Mouse (Mus musculus) kidney, postnatal 0 days (tissue): Measurements from ENCODE around the gene Ubxn1. TPM values are rescaled to one million over a fixed set of nuclear protein-coding genes. Genes with fewer than 3 reads are reported as not detected.
"Not testable (repeated sequence)": the region's sequence is repeated elsewhere in the genome, so short reads cannot be mapped to it uniquely, and the experiment has no call there.

Experiments
- ATAC-seq: fragments of 200-750 bp; cut with Nextera tagmentation; replicated peaks from 2 replicates; pipeline ENCODE4 v1.8.0; 2017; ENCODE audit warnings: low read depth, moderate number of reproducible peaks, moderate TSS enrichment, moderate library complexity; ENCODE audit not compliant: low FRiP score
- DNase-seq: peaks from one replicate; pipeline ENCODE4 v3.0.0-alpha.2; 2016; ENCODE audit warnings: low spot score
- H3K27ac ChIP-seq: fragments of 300-500 bp; sonication (generic); 2 replicates; pipeline ENCODE4 v1.5.1; 2014; ENCODE audit warnings: mild to moderate bottlenecking
- H3K27me3 ChIP-seq: fragments of 300-500 bp; sonication (generic); 2 replicates; pipeline ENCODE4 v1.6.1; 2014; ENCODE audit warnings: low read length, mixed read lengths; ENCODE audit not compliant: insufficient read depth
- H3K36me3 ChIP-seq: fragments of 300-500 bp; sonication (generic); 2 replicates; pipeline ENCODE4 v1.6.1; 2014; ENCODE audit warnings: low read length, mixed read lengths; ENCODE audit not compliant: insufficient read depth
- H3K4me1 ChIP-seq: fragments of 300-500 bp; sonication (generic); replicated peaks from 2 replicates; pipeline ENCODE4 v1.6.1; 2014; ENCODE audit warnings: antibody characterized with exemption, low read length, mixed read lengths; ENCODE audit not compliant: insufficient read depth
- H3K4me2 ChIP-seq: fragments of 300-500 bp; sonication (generic); 2 replicates; pipeline ENCODE4 v1.6.1; 2014; ENCODE audit warnings: mild to moderate bottlenecking, low read length, moderate library complexity, mixed read lengths
- H3K4me3 ChIP-seq: fragments of 300-500 bp; sonication (generic); replicated peaks from 2 replicates; pipeline ENCODE4 v1.5.1; 2014; ENCODE audit warnings: low read depth, low read length
- H3K9ac ChIP-seq: fragments of 300-500 bp; sonication (generic); 2 replicates; pipeline ENCODE4 v1.6.1; 2014; ENCODE audit warnings: low read depth, low read length
- H3K9me3 ChIP-seq: fragments of 300-500 bp; sonication (generic); replicated peaks from 2 replicates; pipeline ENCODE4 v1.6.1; 2016; ENCODE audit warnings: low read length, inconsistent platforms, mixed read lengths
- CTCF ChIP-seq: IDR thresholded peaks from 2 replicates; pipeline ENCODE4 v1.5.1; 2016; ENCODE audit warnings: antibody characterized with exemption, low read depth, mild to moderate bottlenecking, moderate library complexity
- WGBS: fragments of 180-500 bp; shearing (Covaris S2); extraction: QIAGEN DNeasy Blood & Tissue Kit; methylation state at CpG from one replicate; pipeline ENCODE4 v1.1.7; 2014; 5-methylcytosine and 5-hydroxymethylcytosine counted together
- polyA plus RNA-seq: library from polyadenylated mRNA; unstranded; fragments of >200 nt; fragmentation: Nextera tagmentation; extraction: Ambion mirVana; gene quantifications from 2 replicates; pipeline ENCODE4 v1.2.1, GENCODE M21; 2015

Gene Ubxn1
- polyA plus RNA-seq, 1 experiment from 2014 or later: 195 TPM

- Histone ChIP-seq H3K4me3 (peak overlapping the region; percentile 70), H3K27me3 (no peaks in the 10 kb centered on the region), H3K27ac (peak overlapping the region; percentile 91; the same call in 1 of the 2 replicates), H3K4me2 (peak overlapping the region; percentile 72), H3K36me3 (no peaks in the 10 kb centered on the region), H3K9me3 (no peaks in the 10 kb centered on the region), H3K9ac (peak overlapping the region; percentile 75), H3K4me1 (0 out of 2 replicates have a peak, but pooled peaks cover 5% of the 10 kb centered on the region)
- no peak for ATAC-seq
- WGBS: 15% methylated on average over 19 of the region's 19 CpGs
- TF ChIP-seq CTCF: no peak
- peak; percentile 9 for DNase-seq
Observed at GRCm38 (mm10) chr19:8887585-8888463, 16.5 kb downstream of the Ubxn1 start.

- ATAC-seq (peak; percentile 96), DNase-seq (peak; percentile 99)
- Histone ChIP-seq H3K36me3 (no peaks in the 10 kb centered on the region), H3K4me2 (peak within 1 kb of the TSS; percentile 72), H3K4me3 (peak within 1 kb of the TSS; percentile 70), H3K9me3 (no peaks in the 10 kb centered on the region), H3K27ac (peak within 1 kb of the TSS; percentile 91), H3K9ac (peak within 1 kb of the TSS; percentile 75), H3K4me1 (0 out of 2 replicates have a peak, but pooled peaks cover 5% of the 10 kb centered on the region), H3K27me3 (no peaks in the 10 kb centered on the region)
- WGBS: under 1% methylated on average over 58 of the region's 58 CpGs
- no peak for TF ChIP-seq CTCF
Observed at GRCm38 (mm10) chr19:8888511-8889385, 17.5 kb downstream of the Ubxn1 start, which contains the start of the genes 1810009A15Rik and Gm49416. Gene 1810009A15Rik (plus strand): TSS chr19:8888853. Gene Gm49416 (plus strand): TSS chr19:8888926.

- Histone ChIP-seq H3K27ac (peak within 1 kb of the TSS; percentile 88), H3K36me3 (0 out of 2 replicates have a peak, but pooled peaks cover 3% of the 10 kb centered on the region), H3K4me2 (peak within 1 kb of the TSS; percentile 88), H3K27me3 (no peaks in the 10 kb centered on the region), H3K9me3 (no peaks in the 10 kb centered on the region), H3K4me3 (peak within 1 kb of the TSS; percentile 77), H3K9ac (peak within 1 kb of the TSS; percentile 88), H3K4me1 (peaks cover 7% of the 10 kb centered on the region; the same call in 1 of the 2 replicates)
- TF ChIP-seq CTCF: no peak
- 3% methylated on average over 54 of the region's 54 CpGs for WGBS
- ATAC-seq (peak; percentile 34; the same call in 1 of the 2 replicates), DNase-seq (peak; percentile 94)
Observed at GRCm38 (mm10) chr19:8892829-8893766, 21.8 kb downstream of the Ubxn1 start, which contains the start of gene Ints5. Gene Ints5 (plus strand): TSS chr19:8893005.

GRCm38 (mm10) chr19:8895397-8895960, 24.2 kb downstream of the Ubxn1 start:
- ATAC-seq (no peak), DNase-seq (no peak)
- Histone ChIP-seq H3K27me3 (no peaks in the 10 kb centered on the region), H3K4me1 (peaks cover 16% of the 10 kb centered on the region), H3K9me3 (no peaks in the 10 kb centered on the region), H3K4me3 (no peak overlapping the region), H3K27ac (no peak overlapping the region), H3K9ac (0 out of 2 replicates have a peak overlapping the region, but pooled peaks have one; percentile 2), H3K36me3 (0 out of 2 replicates have a peak, but pooled peaks cover 3% of the 10 kb centered on the region), H3K4me2 (no peak overlapping the region)
- no peak for TF ChIP-seq CTCF
- WGBS: 92% methylated on average over 9 of the region's 9 CpGs

DNA sequence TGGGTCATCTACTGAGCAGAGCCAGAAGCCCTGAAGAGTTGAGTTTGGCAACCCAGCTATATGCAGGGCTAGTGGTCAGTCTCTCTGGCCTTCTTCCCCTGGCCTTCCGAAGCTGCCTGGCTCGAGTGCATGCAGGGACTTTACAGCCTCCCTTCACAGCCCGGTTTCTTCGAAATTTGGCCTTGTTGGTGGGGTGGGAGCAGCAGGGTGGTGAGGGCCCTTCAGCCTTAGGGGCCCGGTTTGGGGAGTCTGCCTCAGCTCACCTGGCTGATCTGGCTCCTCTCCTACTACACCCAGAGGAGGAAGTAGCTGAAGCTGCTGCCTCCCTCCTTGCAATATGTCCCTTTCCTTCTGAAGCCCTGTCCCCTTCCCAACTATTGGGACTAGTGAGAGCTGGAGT, 24.9 kb downstream of the Ubxn1 start:
- not testable (repeated sequence) for H3K4me3 ChIP-seq, H3K27ac ChIP-seq, H3K9ac ChIP-seq, DNase-seq, ATAC-seq, H3K9me3 ChIP-seq, H3K27me3 ChIP-seq, H3K4me2 ChIP-seq, H3K36me3 ChIP-seq
- 90% methylated on average over 5 of the region's 5 CpGs for WGBS
- H3K4me1 ChIP-seq: peaks cover 16% of the 10 kb centered on the region

DNA sequence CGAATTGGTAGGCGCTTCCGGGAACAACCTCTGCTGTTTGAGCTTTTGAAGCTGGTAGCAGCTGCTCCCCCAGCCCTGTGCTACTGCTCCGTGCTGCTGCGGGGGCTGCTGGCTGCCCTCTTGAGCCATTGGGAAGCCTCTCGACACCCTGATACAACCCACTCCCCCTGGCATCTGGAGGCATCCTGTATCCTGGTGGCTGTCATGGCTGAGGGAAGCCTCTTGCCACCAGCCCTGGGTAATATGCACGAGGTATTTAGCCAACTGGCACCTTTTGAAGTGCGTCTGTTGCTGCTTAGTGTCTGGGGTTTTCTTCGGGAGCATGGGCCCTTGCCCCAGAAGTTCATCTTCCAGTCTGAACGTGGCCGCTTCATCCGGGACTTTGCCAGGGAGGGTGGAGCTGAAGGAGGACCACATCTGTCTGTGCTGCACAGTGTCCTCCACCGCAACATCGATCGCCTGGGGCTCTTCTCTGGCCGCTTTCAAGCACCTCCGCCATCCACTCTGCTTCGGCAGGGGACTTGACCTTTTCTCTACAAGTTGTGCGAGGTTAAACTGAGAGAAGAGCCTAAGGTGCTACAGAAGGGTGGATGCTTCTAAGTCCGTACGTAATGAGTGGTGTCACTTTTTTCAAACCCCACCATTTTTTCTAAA, 26.0 kb downstream of the Ubxn1 start:
- WGBS: 21% methylated on average over 21 of the region's 21 CpGs
- not testable (repeated sequence) for H3K27me3 ChIP-seq, H3K36me3 ChIP-seq, H3K9me3 ChIP-seq
- ATAC-seq (peak; percentile 57), DNase-seq (peak; percentile 31)
- peaks cover 16% of the 10 kb centered on the region for H3K4me1 ChIP-seq
- H3K27ac ChIP-seq: peak overlapping the region; percentile 83
- peak overlapping the region; percentile 85 for H3K4me3 ChIP-seq
- peak overlapping the region; percentile 95 for H3K9ac ChIP-seq
- peak overlapping the region; percentile 87 for H3K4me2 ChIP-seq
